Mouse (Mus musculus): Measurements from ENCODE around the gene Rpl18. TPM values are rescaled to one million over a fixed set of nuclear protein-coding genes. Genes with fewer than 3 reads are reported as not detected.
A peak's percentile ranks its signal among the peaks of the same experiment; 100 is the strongest.

Gene Rpl18
- polyA plus RNA-seq, 1 experiment: 1,792 TPM

DNA sequence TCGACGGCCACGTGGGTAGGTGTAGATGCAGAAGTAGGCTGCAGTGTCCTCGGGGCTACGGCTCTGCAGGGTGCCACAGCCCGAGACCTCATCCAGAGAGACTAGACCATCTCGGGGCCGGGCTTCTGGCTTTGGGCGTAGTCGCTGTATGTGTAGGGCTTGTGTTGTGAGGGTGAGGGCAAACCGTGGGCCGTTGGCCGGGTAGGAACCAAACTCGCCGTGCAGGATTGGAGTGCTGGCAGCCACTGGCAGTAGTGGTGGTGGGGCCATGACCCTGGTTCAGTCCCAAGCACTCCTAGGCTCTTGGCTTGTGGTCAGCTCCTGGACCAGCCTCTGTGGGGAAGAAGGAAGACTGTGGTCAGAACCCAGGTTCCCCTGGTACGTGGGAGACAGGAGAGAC, 1.9 kb upstream of the Rpl18 start:
- peaks cover 29% of the 10 kb centered on the region for H3K36me3 ChIP-seq (ENCODE audit: control insufficient read depth, insufficient read depth, low read length)
- peaks cover 14% of the 10 kb centered on the region; the same call in 1 of the 2 replicates for H3K4me1 ChIP-seq (ENCODE audit: control insufficient read depth, insufficient read depth, insufficient read length)
- H3K27me3 ChIP-seq (ENCODE audit: control insufficient read depth, insufficient read depth, low read length): no peaks in the 10 kb centered on the region
- no peak for DNase-seq (ENCODE audit: low read depth in 1 of 2, low spot score in 2 of 2)
- H3K27ac ChIP-seq (ENCODE audit: insufficient read depth, low read length): no peak overlapping the region
- WGBS: 93% methylated on average over 16 of the region's 16 CpGs
- no peak overlapping the region for H3K4me3 ChIP-seq (ENCODE audit: extremely low read depth, insufficient read depth, insufficient read length)
- TF ChIP-seq POLR2A (IDR thresholded peaks at IDR 0.05; ENCODE audit: low read depth, low read length): no peak

- 84% methylated on average over 6 of the region's 6 CpGs for WGBS
- TF ChIP-seq CTCF (IDR thresholded peaks at IDR 0.05; ENCODE audit: extremely low read depth, insufficient read depth, insufficient read length, insufficient replicate concordance) (no peak), POLR2A (IDR thresholded peaks at IDR 0.05; ENCODE audit: low read depth, low read length) (no peak)
These were observed 1.3 kb upstream of the Rpl18 start for GRCm38 (mm10) chr7:45713881-45714520.

GRCm38 (mm10) chr7:45714630-45715089, 597 bp upstream of the Rpl18 start:
- peak overlapping the region; percentile 83 for H3K4me3 ChIP-seq (ENCODE audit: extremely low read depth, insufficient read depth, insufficient read length)
- peaks cover 5% of the 10 kb centered on the region; the same call in 1 of the 2 replicates for H3K4me1 ChIP-seq (ENCODE audit: control insufficient read depth, insufficient read depth, insufficient read length)
- H3K27ac ChIP-seq (ENCODE audit: insufficient read depth, low read length): peak overlapping the region; percentile 41
- WGBS: 11% methylated on average over 14 of the region's 14 CpGs
- H3K36me3 ChIP-seq (ENCODE audit: control insufficient read depth, insufficient read depth, low read length): peaks cover 32% of the 10 kb centered on the region
- TF ChIP-seq CTCF (IDR thresholded peaks at IDR 0.05; ENCODE audit: extremely low read depth, insufficient read depth, insufficient read length, insufficient replicate concordance): no peak
- no peak for TF ChIP-seq POLR2A (IDR thresholded peaks at IDR 0.05; ENCODE audit: low read depth, low read length)
- no peaks in the 10 kb centered on the region for H3K27me3 ChIP-seq (ENCODE audit: control insufficient read depth, insufficient read depth, low read length)
- DNase-seq (ENCODE audit: low read depth in 1 of 2, low spot score in 2 of 2): no peak

More at GRCm38 (mm10) chr7:45713881-45714520, 1.3 kb upstream of the Rpl18 start:
- Histone ChIP-seq H3K36me3 (ENCODE audit: control insufficient read depth, insufficient read depth, low read length) (peaks cover 29% of the 10 kb centered on the region), H3K4me1 (ENCODE audit: control insufficient read depth, insufficient read depth, insufficient read length) (peaks cover 9% of the 10 kb centered on the region; the same call in 1 of the 2 replicates), H3K27me3 (ENCODE audit: control insufficient read depth, insufficient read depth, low read length) (no peaks in the 10 kb centered on the region), H3K4me3 (ENCODE audit: extremely low read depth, insufficient read depth, insufficient read length) (no peak overlapping the region), H3K27ac (ENCODE audit: insufficient read depth, low read length) (no peak overlapping the region)
- DNase-seq (ENCODE audit: low read depth in 1 of 2, low spot score in 2 of 2): no peak

DNA sequence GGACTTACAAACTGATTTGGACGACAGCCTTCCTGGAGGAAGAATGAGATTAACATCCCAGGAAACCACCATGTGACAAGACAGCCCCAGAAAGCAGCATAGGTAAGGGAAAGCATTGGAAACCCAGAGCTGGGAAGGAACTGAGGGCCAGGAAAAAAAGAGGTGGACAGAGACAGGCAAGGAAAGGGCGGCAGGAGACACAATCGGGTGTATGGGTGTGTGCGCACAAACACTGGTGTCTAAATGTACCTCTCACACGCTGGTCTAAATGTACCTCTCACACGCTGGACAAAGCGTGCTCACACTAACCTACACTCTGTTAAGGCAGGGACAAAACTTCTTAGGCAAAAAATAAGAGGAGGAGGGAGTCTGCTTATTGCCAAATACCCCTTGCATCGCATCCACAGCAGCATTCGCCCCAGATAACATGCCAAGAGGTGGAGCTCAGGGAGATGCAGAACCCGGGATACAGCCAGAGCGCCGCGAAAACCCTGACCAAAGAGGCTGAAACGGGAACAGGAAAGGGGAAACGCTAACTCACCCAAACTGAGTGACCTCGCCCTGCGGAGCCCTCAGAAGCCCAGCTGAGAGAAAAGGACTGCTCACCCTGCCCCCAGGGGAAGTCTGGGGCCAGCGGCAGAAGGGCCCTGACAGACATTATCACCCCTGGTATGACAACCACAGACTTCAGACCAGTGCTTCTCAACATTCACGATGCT, 643 bp downstream of the Rpl18 start:
- 57% methylated on average over 19 of the region's 19 CpGs for WGBS
- no peak for TF ChIP-seq CTCF (IDR thresholded peaks at IDR 0.05; ENCODE audit: extremely low read depth, insufficient read depth, insufficient read length, insufficient replicate concordance)
- no peak for TF ChIP-seq POLR2A (IDR thresholded peaks at IDR 0.05; ENCODE audit: low read depth, low read length)
- Histone ChIP-seq H3K36me3 (ENCODE audit: control insufficient read depth, insufficient read depth, low read length) (peaks cover 36% of the 10 kb centered on the region), H3K27ac (ENCODE audit: insufficient read depth, low read length) (peak overlapping the region; percentile 48), H3K4me1 (ENCODE audit: control insufficient read depth, insufficient read depth, insufficient read length) (peaks cover 5% of the 10 kb centered on the region; the same call in 1 of the 2 replicates), H3K4me3 (ENCODE audit: extremely low read depth, insufficient read depth, insufficient read length) (no peak overlapping the region), H3K27me3 (ENCODE audit: control insufficient read depth, insufficient read depth, low read length) (no peaks in the 10 kb centered on the region)
- DNase-seq (ENCODE audit: low read depth in 1 of 2, low spot score in 2 of 2): no peak

DNA sequence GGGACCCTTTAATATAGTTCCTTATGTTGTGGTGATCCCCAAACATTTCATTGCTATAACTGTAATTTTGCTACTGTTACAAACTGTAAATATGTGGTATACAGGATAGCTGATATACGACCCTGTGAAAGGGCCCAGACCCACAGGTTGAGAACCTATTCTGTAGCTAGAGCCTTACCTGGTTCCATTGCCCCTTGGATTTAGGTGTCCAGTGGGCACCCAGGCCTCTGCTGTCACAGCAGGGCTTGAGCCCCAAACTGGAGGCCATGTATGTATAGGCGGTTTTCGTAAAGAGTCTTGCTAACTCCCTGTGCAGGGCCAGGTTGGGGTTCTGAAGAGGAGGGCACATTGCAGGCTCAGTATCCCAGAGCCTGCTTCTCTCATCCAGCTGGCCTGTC, 1.2 kb downstream of the Rpl18 start:
- 0 out of 2 replicates have a peak overlapping the region, but pooled peaks have one; percentile 25 for H3K27ac ChIP-seq (ENCODE audit: insufficient read depth, low read length)
- H3K36me3 ChIP-seq (ENCODE audit: control insufficient read depth, insufficient read depth, low read length): peaks cover 34% of the 10 kb centered on the region
- TF ChIP-seq CTCF (IDR thresholded peaks at IDR 0.05; ENCODE audit: extremely low read depth, insufficient read depth, insufficient read length, insufficient replicate concordance): no peak
- TF ChIP-seq POLR2A (IDR thresholded peaks at IDR 0.05; ENCODE audit: low read depth, low read length): no peak
- no peaks in the 10 kb centered on the region for H3K27me3 ChIP-seq (ENCODE audit: control insufficient read depth, insufficient read depth, low read length)
- no peak for DNase-seq (ENCODE audit: low read depth in 1 of 2, low spot score in 2 of 2)
- peak overlapping the region; percentile 24; the same call in 1 of the 2 replicates for H3K4me3 ChIP-seq (ENCODE audit: extremely low read depth, insufficient read depth, insufficient read length)
- 80% methylated on average over 3 of the region's 3 CpGs for WGBS
- peaks cover 5% of the 10 kb centered on the region; the same call in 1 of the 2 replicates for H3K4me1 ChIP-seq (ENCODE audit: control insufficient read depth, insufficient read depth, insufficient read length)

DNA sequence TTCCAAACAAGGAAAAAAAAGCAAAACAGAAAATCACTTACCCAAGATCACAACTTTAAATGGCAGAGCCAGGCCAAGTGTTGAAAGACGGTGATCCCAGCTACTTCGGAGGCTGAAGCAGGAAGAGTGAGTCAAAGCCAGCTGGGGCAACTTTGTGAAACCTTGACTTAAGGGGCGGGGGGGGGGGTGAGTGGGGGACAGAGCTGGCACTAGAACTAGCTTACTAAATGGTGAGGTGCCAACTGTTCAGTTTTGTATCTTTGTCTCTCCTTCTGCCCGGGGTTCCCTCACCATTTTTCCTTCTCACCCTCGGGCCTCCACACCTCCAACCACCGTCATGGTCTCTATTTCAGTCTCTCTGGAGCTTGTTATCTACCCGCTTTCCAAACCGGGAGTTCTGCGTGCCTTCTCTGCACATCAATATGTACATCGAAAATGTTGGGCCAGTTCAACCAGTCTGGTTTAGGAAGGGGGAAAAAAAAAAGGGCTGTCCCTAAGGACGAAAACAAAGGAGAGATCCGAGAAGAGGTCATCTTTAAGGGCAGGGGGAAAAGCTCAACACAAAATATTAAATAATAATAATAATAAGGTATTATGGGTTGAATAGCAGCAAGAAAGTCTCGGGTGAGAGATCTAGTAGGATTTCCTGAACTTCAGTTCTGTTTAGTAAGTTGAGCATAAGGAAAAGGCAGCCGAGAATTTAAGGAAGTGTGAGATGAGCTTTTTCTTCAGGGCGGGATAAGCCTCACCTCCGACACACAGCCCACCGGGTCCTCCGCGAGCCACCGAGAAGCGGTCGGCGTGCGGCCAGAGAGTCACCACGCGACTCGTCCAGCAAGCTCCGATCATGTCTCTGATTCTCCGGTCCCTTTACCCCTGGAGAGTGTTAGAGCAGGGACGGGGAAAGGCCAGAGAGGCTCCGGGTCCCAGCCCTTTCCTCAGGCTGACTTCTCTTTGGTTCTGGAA, 2.0 kb downstream of the Rpl18 start:
- Histone ChIP-seq H3K36me3 (ENCODE audit: control insufficient read depth, insufficient read depth, low read length) (peaks cover 31% of the 10 kb centered on the region), H3K27me3 (ENCODE audit: control insufficient read depth, insufficient read depth, low read length) (no peaks in the 10 kb centered on the region), H3K4me3 (ENCODE audit: extremely low read depth, insufficient read depth, insufficient read length) (peak overlapping the region; percentile 90), H3K27ac (ENCODE audit: insufficient read depth, low read length) (peak overlapping the region; percentile 93), H3K4me1 (ENCODE audit: control insufficient read depth, insufficient read depth, insufficient read length) (peaks cover 5% of the 10 kb centered on the region; the same call in 1 of the 2 replicates)
- DNase-seq (ENCODE audit: low read depth in 1 of 2, low spot score in 2 of 2): no peak
- 7% methylated on average over 31 of the region's 31 CpGs for WGBS
- no peak for TF ChIP-seq CTCF (IDR thresholded peaks at IDR 0.05; ENCODE audit: extremely low read depth, insufficient read depth, insufficient read length, insufficient replicate concordance)
- no peak for TF ChIP-seq POLR2A (IDR thresholded peaks at IDR 0.05; ENCODE audit: low read depth, low read length)

Measured in spleen, adult 2 months (tissue).